Mouse (Mus musculus) cerebellum, postnatal 14 days (tissue): ENCODE results near the gene Atp2b2.
"Not testable (repeated sequence)": the region's sequence is repeated elsewhere in the genome, so short reads cannot be mapped to it uniquely, and the experiment has no call there.

Source experiments
- DNase-seq, 2 experiments: peaks; one replicate each; pipeline ENCODE4 v3.0.0; 2021; ENCODE audit warnings: mixed read lengths in 2 of 2

Atp2b2 gene

GRCm38 (mm10) chr6:113785658-113786057, 256.8 kb downstream of the Atp2b2 start:
- DNase-seq, result no peak

GRCm38 (mm10) chr6:113778229-113778753, 264.1 kb downstream of the Atp2b2 start:
- no peak for DNase-seq

GRCm38 (mm10) chr6:113768804-113769203, 273.6 kb downstream of the Atp2b2 start:
- DNase-seq, result no peak

- DNase-seq, result peak; percentile 79 to 80
Observed at GRCm38 (mm10) chr6:113761644-113762043, 280.8 kb downstream of the Atp2b2 start.

GRCm38 (mm10) chr6:113749119-113749685, 293.2 kb downstream of the Atp2b2 start:
- no peak for DNase-seq

- no peak for DNase-seq
Observed at GRCm38 (mm10) chr6:113748351-113748750, 294.1 kb downstream of the Atp2b2 start.

GRCm38 (mm10) chr6:113747284-113747683, 295.1 kb downstream of the Atp2b2 start:
- no peak for DNase-seq

GRCm38 (mm10) chr6:113745117-113745516, 297.3 kb downstream of the Atp2b2 start:
- DNase-seq, result no peak

- DNase-seq, result no peak
Observed at GRCm38 (mm10) chr6:113743111-113743510, 299.3 kb downstream of the Atp2b2 start.

- DNase-seq, result no peak
Observed at GRCm38 (mm10) chr6:113742321-113742720, 300.1 kb downstream of the Atp2b2 start.

GRCm38 (mm10) chr6:113741425-113741824, 301.0 kb downstream of the Atp2b2 start:
- no peak for DNase-seq

GRCm38 (mm10) chr6:113740236-113741217, 301.9 kb downstream of the Atp2b2 start, which contains the start of gene Sec13:
Gene Sec13, minus strand, starts transcription at chr6:113740743.
- peak; percentile 93 for DNase-seq

- DNase-seq, result no peak
Observed at GRCm38 (mm10) chr6:113737318-113738046, 304.9 kb downstream of the Atp2b2 start.

GRCm38 (mm10) chr6:113731296-113731695, 311.1 kb downstream of the Atp2b2 start:
- no peak for DNase-seq

GRCm38 (mm10) chr6:113728181-113728580, 314.2 kb downstream of the Atp2b2 start:
- DNase-seq, result no peak

- no peak for DNase-seq
Observed at GRCm38 (mm10) chr6:113721061-113721460, 321.4 kb downstream of the Atp2b2 start.

GRCm38 (mm10) chr6:113719878-113720277, 322.5 kb downstream of the Atp2b2 start, which contains the start of gene Ghrl:
Gene Ghrl, minus strand, starts transcription at chr6:113719880.
- DNase-seq, result no peak

- peak; percentile 22 to 37 for DNase-seq
Observed at GRCm38 (mm10) chr6:113717541-113717940, 324.9 kb downstream of the Atp2b2 start.

GRCm38 (mm10) chr6:113714797-113715196, 327.6 kb downstream of the Atp2b2 start:
- no peak for DNase-seq

- DNase-seq, result no peak
Observed at GRCm38 (mm10) chr6:113714276-113714675, 328.1 kb downstream of the Atp2b2 start.

- not testable (repeated sequence) for DNase-seq
Observed at GRCm38 (mm10) chr6:113713389-113713788, 329.0 kb downstream of the Atp2b2 start.

GRCm38 (mm10) chr6:113712718-113713117, 329.7 kb downstream of the Atp2b2 start:
- DNase-seq, result no peak
